Mouse (Mus musculus) embryonic facial prominence, embryonic 11.5 days (tissue): Measurements from ENCODE around the gene Phb2. TPM values are rescaled to one million over a fixed set of nuclear protein-coding genes. Genes with fewer than 3 reads are reported as not detected.

ENCODE experiments used
- ATAC-seq: fragments of 200-750 bp; cut with Nextera tagmentation; replicated peaks from 2 replicates; pipeline ENCODE4 v1.8.0; 2017; ENCODE audit warnings: low read depth; ENCODE audit not compliant: insufficient number of reproducible peaks, low FRiP score, low TSS enrichment
- DNase-seq: peaks from one replicate; pipeline ENCODE4 v3.0.0-alpha.2; 2015; ENCODE audit warnings: low spot score
- H3K27ac ChIP-seq: fragments of 300-500 bp; sonication (generic); replicated peaks from 2 replicates; pipeline ENCODE4 v1.5.1; 2014; ENCODE audit warnings: mild to moderate bottlenecking, low read depth, low read length, control low read depth
- H3K27me3 ChIP-seq: fragments of 300-500 bp; sonication (generic); 2 replicates; pipeline ENCODE4 v1.6.1; 2014; ENCODE audit warnings: mild to moderate bottlenecking, low read length, moderate library complexity, mixed read lengths; ENCODE audit not compliant: control insufficient read depth, insufficient read depth
- H3K36me3 ChIP-seq: fragments of 300-500 bp; sonication (generic); replicated peaks from 2 replicates; pipeline ENCODE4 v1.6.1; 2014; ENCODE audit warnings: low read depth, mild to moderate bottlenecking, low read length, moderate library complexity, mixed read lengths; ENCODE audit not compliant: control insufficient read depth, insufficient read depth
- H3K4me1 ChIP-seq: fragments of 300-500 bp; sonication (generic); 2 replicates; pipeline ENCODE4 v1.6.1; 2014; ENCODE audit warnings: low read length, mixed read lengths; ENCODE audit not compliant: control insufficient read depth, insufficient read depth
- H3K4me2 ChIP-seq: fragments of 300-500 bp; sonication (generic); 2 replicates; pipeline ENCODE4 v1.6.1; 2014; ENCODE audit warnings: low read depth, mild to moderate bottlenecking, control low read depth, low read length, moderate library complexity
- H3K4me3 ChIP-seq: fragments of 300-500 bp; sonication (generic); 2 replicates; pipeline ENCODE4 v1.5.1; 2014; ENCODE audit warnings: low read depth, low read length, control low read depth
- H3K9ac ChIP-seq: fragments of 300-500 bp; sonication (generic); replicated peaks from 2 replicates; pipeline ENCODE4 v1.6.1; 2014; ENCODE audit warnings: mild to moderate bottlenecking, control low read depth, low read length
- H3K9me3 ChIP-seq: fragments of 300-500 bp; sonication (generic); replicated peaks from 2 replicates; pipeline ENCODE4 v1.6.1; 2016; ENCODE audit warnings: mild to moderate bottlenecking, low read length, inconsistent platforms, mixed read lengths; ENCODE audit not compliant: control insufficient read depth
- WGBS: fragments of 180-500 bp; shearing (Covaris S2); extraction: QIAGEN DNeasy Blood & Tissue Kit; methylation state at CpG from one replicate; pipeline ENCODE4 v1.1.7; 2014; 5-methylcytosine and 5-hydroxymethylcytosine counted together
- polyA plus RNA-seq: library from polyadenylated mRNA; unstranded; fragments of >200 nt; fragmentation: Nextera tagmentation; extraction: Ambion mirVana; gene quantifications from 2 replicates; pipeline ENCODE4 v1.2.1, GENCODE M21; 2014

The Phb2 gene
- polyA plus RNA-seq, 1 experiment from 2014 or later: 375 TPM

DNA sequence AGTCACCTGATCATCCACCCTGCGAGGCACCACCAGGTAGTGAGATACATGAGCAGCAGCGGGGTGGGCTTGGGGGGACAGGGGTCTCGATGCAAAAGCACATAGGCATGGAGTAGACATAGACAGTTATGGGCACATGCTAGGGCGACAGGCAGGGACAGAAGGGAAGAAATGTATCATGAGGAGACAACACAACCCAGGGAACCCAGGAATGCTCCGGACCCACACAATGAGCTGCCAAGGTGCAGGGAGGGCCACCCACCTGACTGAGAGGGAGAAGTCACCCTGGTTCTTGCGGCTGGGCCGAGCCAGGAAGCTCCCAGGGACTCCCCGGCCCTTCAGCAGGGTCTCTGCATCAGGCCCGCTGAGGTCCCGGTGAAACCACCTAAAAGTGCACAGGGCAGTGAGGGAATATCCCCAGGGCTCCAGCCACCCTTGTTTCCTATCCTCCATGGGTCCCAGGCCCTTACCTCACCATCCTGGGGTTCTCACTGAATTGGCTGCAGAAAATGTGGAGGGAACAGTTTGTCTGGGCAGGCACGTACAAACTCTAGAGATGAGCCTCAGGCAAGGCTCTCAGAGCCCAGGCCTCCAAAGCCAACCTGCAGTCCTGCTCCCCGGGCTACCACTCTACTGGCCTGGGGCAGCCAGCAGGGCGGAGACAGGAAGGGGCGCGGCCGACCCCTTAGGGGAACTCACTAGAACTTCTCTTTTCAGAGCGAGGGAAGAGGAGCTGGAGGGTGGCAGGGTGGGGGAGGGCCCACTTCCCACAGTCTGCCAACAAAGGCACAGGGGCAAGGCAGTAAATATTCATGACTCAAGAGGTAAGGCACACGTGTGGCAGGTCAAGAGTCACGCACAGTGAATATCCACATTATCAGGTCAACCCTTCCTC lies 20.6 kb downstream of the Phb2 start:
- ATAC-seq (0 out of 2 replicates have a peak, but pooled peaks have one; percentile 45), DNase-seq (no peak)
- H3K4me2 ChIP-seq: no peak overlapping the region
- H3K27ac ChIP-seq: no peak overlapping the region
- H3K4me3 ChIP-seq: no peak overlapping the region
- H3K27me3 ChIP-seq: no peaks in the 10 kb centered on the region
- WGBS: 45% methylated on average over 19 of the region's 19 CpGs
- no peak overlapping the region for H3K9ac ChIP-seq
- H3K4me1 ChIP-seq: no peaks in the 10 kb centered on the region; the same call in 1 of the 2 replicates
- no peaks in the 10 kb centered on the region for H3K9me3 ChIP-seq
- H3K36me3 ChIP-seq: no peaks in the 10 kb centered on the region

DNA sequence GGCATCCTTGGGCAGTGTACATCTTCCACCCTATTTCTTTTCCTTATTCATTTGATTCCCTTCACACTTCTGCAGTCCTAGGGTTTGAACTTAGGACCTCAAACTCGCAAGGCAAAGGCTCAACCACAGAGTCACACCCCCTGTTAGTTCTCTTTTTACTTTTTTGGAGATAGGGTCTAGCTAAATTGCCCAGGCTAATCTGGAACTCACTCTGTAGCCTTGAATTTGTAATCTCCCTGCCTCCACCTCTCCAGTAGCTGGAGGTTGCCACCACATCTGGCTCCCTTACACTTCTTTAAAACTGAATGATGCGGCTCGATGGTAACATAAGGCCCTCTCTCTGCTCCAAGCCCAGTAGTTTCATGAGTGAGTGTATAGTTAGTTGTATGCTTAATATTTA lies 22.3 kb downstream of the Phb2 start:
- Histone ChIP-seq H3K27ac (no peak overlapping the region), H3K9me3 (no peaks in the 10 kb centered on the region), H3K27me3 (no peaks in the 10 kb centered on the region), H3K36me3 (no peaks in the 10 kb centered on the region), H3K4me3 (no peak overlapping the region), H3K4me2 (no peak overlapping the region), H3K9ac (no peak overlapping the region), H3K4me1 (no peaks in the 10 kb centered on the region; the same call in 1 of the 2 replicates)
- DNase-seq (no peak), ATAC-seq (no peak)
- WGBS: 91% methylated on average over 3 of the region's 3 CpGs

DNA sequence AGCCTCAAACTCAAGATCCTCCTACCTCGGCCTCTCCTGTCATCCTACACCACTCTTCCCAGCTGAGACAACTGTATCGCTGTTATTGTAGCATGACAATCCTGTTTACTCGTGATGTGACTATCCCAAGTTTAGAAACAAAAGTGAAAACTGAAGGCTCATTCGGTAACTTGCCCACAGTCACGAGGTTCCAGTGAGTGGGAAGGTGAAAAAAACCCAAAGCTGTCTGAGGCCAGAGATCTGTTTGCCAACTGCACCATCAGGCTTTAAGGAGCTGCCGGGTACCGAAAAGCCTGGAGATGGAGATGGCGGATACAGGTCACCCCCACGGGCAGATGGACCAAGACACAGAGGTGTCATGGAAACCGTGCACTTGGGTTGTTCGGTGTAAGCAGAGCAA lies 24.9 kb downstream of the Phb2 start:
- Histone ChIP-seq H3K36me3 (no peaks in the 10 kb centered on the region), H3K27ac (no peak overlapping the region), H3K4me3 (no peak overlapping the region), H3K9me3 (no peaks in the 10 kb centered on the region), H3K4me1 (no peaks in the 10 kb centered on the region; the same call in 1 of the 2 replicates), H3K4me2 (no peak overlapping the region), H3K27me3 (no peaks in the 10 kb centered on the region), H3K9ac (no peak overlapping the region)
- DNase-seq (no peak), ATAC-seq (no peak)
- 88% methylated on average over 11 of the region's 11 CpGs for WGBS

DNA sequence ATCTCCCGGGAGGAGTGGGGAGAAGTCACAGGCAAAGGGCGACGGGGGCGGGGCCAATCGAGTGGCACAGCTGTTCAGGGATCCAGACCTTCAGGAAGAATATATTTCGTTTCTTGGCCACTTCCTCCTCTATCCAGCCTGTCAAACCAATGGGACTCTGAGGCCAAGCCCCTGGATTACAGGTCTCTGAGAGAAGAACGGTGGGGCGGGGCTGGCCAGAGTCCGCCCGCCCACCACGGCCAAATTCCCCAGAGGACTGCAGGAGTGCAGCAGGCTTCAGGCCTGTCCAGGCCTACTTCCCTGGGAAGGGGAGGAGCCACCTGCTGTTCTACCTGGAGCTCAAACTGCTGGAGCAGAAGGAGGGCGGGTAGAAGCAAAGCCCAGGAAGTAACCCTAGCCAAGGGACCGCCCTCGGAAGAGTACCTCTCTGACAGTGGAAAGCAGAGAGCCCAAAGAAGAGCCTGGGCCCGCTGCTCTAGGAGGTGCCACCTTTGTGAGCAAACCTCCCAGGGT lies 26.4 kb downstream of the Phb2 start, which contains the start of gene Ptpn6:
Gene Ptpn6 (minus strand): TSS at position 204 of the 513 bp plus-strand sequence.
- ATAC-seq (peak; percentile 14; the same call in 1 of the 2 replicates), DNase-seq (peak; percentile 60)
- Histone ChIP-seq H3K9ac (no peak within 1 kb of the TSS; the same call in 1 of the 2 replicates), H3K27ac (no peak within 1 kb of the TSS), H3K27me3 (no peaks in the 10 kb centered on the region), H3K4me3 (no peak within 1 kb of the TSS), H3K9me3 (no peaks in the 10 kb centered on the region), H3K4me1 (no peaks in the 10 kb centered on the region), H3K36me3 (peaks cover 4% of the 10 kb centered on the region; the same call in 1 of the 2 replicates), H3K4me2 (no peak within 1 kb of the TSS)
- WGBS: 24% methylated on average over 15 of the region's 15 CpGs

DNA sequence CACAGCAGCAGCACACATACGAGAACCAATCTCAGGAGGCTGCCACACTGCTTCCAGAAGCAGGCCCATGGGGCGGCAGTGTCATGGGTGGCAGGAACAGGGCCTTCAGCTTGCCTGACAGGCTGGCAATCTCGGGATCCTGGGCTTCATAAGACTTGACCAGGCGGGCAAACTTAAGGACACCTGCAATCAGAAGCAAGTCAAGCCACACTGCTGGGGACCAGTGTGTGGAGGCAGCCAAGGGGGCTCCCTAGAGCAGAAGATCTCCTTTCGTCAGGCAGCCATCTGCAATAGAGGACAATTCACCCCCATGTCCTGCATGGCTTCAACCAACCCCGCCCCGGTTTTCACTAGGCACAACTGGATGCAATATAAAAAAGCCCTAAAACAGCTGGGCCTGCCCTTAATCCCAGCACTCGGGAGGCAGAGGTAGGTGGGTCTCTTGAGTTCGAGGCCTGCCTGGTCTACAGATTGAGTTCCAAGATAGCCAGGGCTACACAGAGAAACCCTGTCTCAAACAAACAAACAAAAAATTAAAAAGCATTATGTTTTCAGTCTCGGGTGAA lies 27.2 kb downstream of the Phb2 start:
- Histone ChIP-seq H3K4me3 (no peak overlapping the region), H3K4me1 (no peaks in the 10 kb centered on the region), H3K9ac (no peak overlapping the region), H3K36me3 (peaks cover 4% of the 10 kb centered on the region; the same call in 1 of the 2 replicates), H3K27ac (no peak overlapping the region), H3K4me2 (no peak overlapping the region), H3K9me3 (no peaks in the 10 kb centered on the region), H3K27me3 (no peaks in the 10 kb centered on the region)
- WGBS: 82% methylated on average over 10 of the region's 10 CpGs
- ATAC-seq (no peak), DNase-seq (no peak)

DNA sequence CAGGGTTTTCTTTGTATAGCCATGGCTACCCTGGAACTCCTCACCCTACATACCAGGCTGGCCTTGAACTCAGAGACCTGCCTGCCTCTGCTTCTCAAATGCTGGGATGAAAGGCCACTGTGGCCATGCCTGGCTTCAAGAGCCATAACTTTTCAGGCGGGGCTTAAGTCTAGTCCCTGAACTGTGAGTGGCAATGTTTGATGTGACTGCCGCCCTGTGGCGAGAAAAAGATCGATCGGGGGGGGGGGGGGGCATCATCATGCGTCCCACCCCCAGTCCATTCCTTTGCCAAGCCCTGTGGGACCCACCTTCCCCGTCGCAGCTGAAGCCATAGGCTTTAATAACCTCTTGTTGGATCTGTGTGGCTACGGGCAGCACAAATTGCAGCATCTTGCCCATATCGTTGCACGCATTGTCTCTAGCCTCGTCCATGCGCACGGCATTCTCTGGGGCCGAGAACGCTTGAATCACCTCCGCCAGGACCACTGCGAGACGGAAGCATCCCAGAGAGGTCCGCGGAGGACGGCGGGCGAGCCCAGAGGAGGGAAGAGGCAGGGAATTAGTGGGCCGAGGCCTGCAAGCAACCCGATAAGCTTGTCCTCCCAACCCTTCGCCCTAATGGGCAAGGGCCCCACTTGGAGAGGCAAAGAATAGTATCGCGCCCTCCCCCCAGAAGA lies 28.2 kb downstream of the Phb2 start:
- WGBS: under 1% methylated on average over 29 of the region's 29 CpGs
- ATAC-seq: peak; percentile 9
- peak overlapping the region; percentile 74 for H3K4me2 ChIP-seq
- H3K4me3 ChIP-seq: peak overlapping the region; percentile 40
- H3K9ac ChIP-seq: peak overlapping the region; percentile 71
- H3K4me1 ChIP-seq: no peaks in the 10 kb centered on the region
- peak; percentile 70 for DNase-seq
- peak overlapping the region; percentile 98 for H3K27ac ChIP-seq
- no peaks in the 10 kb centered on the region for H3K27me3 ChIP-seq
- H3K36me3 ChIP-seq: peaks cover 4% of the 10 kb centered on the region
- no peaks in the 10 kb centered on the region for H3K9me3 ChIP-seq

DNA sequence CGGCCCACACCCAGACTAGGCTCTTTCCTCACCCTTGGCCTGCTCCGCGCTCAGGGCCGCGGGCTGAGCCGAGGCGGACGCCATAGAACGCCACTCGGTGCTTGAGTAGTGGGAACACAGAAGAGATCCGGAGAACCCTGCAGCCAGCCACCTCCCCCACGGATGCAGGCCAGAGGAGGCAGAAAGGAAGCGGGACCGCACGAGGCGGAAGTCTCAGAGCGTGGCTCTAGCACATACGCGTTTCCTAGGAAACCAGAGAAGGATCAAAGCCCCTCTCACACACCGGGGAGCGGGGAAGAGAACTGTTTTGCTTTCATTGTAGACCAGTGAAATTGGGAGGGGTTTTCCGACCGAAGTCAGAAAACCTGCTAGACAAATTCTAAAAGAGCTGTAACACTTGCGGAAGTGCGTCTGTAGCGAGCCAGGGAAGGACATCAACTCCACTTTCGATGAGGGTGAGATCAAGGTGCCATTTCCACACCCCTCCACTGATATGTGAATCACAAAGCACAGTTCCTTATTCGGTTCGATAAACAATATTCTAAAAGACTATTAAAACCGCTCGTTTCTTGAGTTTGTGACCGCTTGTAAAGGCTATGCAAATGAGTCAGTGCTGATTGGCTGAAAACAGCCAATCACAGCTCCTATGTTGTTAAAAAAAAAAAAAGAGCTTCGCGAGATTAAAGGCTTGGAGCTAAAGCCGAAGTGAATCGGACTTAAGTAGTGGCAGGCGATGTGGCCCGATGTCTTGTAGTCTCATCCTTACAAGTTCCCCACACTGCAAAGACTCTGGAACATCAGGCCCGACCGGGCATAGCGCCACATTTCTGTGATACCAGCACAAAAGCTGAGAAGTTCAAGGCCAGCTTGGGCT lies 29.0 kb downstream of the Phb2 start, which contains the start of gene Grcc10:
Gene Grcc10 (minus strand): TSS at position 487 of the 874 bp plus-strand sequence.
- peak; percentile 82 for ATAC-seq
- Histone ChIP-seq H3K9me3 (no peaks in the 10 kb centered on the region), H3K27me3 (no peaks in the 10 kb centered on the region), H3K4me2 (peak within 1 kb of the TSS; percentile 74), H3K9ac (peak within 1 kb of the TSS; percentile 71), H3K4me3 (peak within 1 kb of the TSS; percentile 40), H3K27ac (peak within 1 kb of the TSS; percentile 98), H3K36me3 (peaks cover 4% of the 10 kb centered on the region), H3K4me1 (peaks cover 2% of the 10 kb centered on the region; the same call in 1 of the 2 replicates)
- DNase-seq: peak; percentile 97
- WGBS: 0% methylated on average over 41 of the region's 41 CpGs
